Mouse (Mus musculus) kidney, adult 2 months (tissue): ENCODE measurements at regions not wholly inside any gene's neighbourhood (a gene's known extent, or its start where the extent isn't known, plus 50 kb on each side); places are given as distances from the start of the nearest gene placed in this dataset.

Experiments
- DNase-seq: peaks from one replicate; pipeline ENCODE4 v3.0.0; 2021
- H3K27ac ChIP-seq: fragments of 200-500 bp; 2 replicates; pipeline ENCODE4 v1.5.1; 2012; ENCODE audit warnings: low read depth, low read length, control low read depth, inconsistent platforms; ENCODE audit not compliant: insufficient read depth
- H3K27me3 ChIP-seq: fragments of 200-500 bp; replicated peaks from 2 replicates; pipeline ENCODE4 v1.6.1; 2012; ENCODE audit warnings: mild to moderate bottlenecking, moderate library complexity, low read length, inconsistent platforms; ENCODE audit not compliant: control insufficient read depth, insufficient read depth
- H3K36me3 ChIP-seq: fragments of 200-500 bp; 2 replicates; pipeline ENCODE4 v1.6.1; 2012; ENCODE audit warnings: mild to moderate bottlenecking, moderate library complexity, low read length, inconsistent platforms; ENCODE audit not compliant: control insufficient read depth, insufficient read depth
- H3K4me1 ChIP-seq: fragments of 200-500 bp; 2 replicates; pipeline ENCODE4 v1.6.1; 2011; ENCODE audit warnings: low read length; ENCODE audit not compliant: control insufficient read depth, insufficient read depth
- H3K4me3 ChIP-seq: fragments of 200-500 bp; 2 replicates; pipeline ENCODE4 v1.5.1; 2011; ENCODE audit warnings: mild to moderate bottlenecking, low read depth, low read length, control low read depth; ENCODE audit not compliant: insufficient read depth
- CTCF ChIP-seq: fragments of 200-500 bp; conservative IDR thresholded peaks from 2 replicates; pipeline ENCODE4 v1.5.1; 2011; ENCODE audit warnings: low read depth, mild to moderate bottlenecking, control low read depth, low read length, moderate library complexity, mixed read lengths; ENCODE audit not compliant: insufficient read depth, insufficient read length
- POLR2A ChIP-seq: fragments of 200-500 bp; IDR thresholded peaks from one replicate; pipeline ENCODE4 v1.6.1; 2011; ENCODE audit warnings: low read depth, low read length, control low read depth
- WGBS: fragments of 180-500 bp; shearing (Covaris S2); methylation state at CpG from one replicate; pipeline ENCODE4 v1.1.7; 2018; 5-methylcytosine and 5-hydroxymethylcytosine counted together

- Histone ChIP-seq H3K4me3 (no peak overlapping the region), H3K27ac (no peak overlapping the region), H3K36me3 (no peaks in the 10 kb centered on the region), H3K27me3 (no peaks in the 10 kb centered on the region), H3K4me1 (no peaks in the 10 kb centered on the region)
- peak; percentile 80 for DNase-seq
- peak; percentile 80 for TF ChIP-seq CTCF
- no peak for TF ChIP-seq POLR2A
- WGBS: 44% methylated on average over 3 of the region's 3 CpGs
These were observed 86.4 kb upstream of the Galnt15 start for GRCm38 (mm10) chr14:31942266-31942960.

- Histone ChIP-seq H3K36me3 (no peaks in the 10 kb centered on the region), H3K27me3 (no peaks in the 10 kb centered on the region), H3K4me3 (no peak overlapping the region), H3K4me1 (no peaks in the 10 kb centered on the region), H3K27ac (no peak overlapping the region)
- TF ChIP-seq CTCF (no peak), POLR2A (no peak)
- no peak for DNase-seq
- 80% methylated on average over 6 of the region's 6 CpGs for WGBS
These were observed 84.1 kb upstream of the Galnt15 start for GRCm38 (mm10) chr14:31944682-31945081.

- H3K27ac ChIP-seq: no peak overlapping the region
- peak; percentile 42 for DNase-seq
- WGBS: 30% methylated on average over 7 of the region's 7 CpGs
These were observed 83.7 kb upstream of the Galnt15 start for GRCm38 (mm10) chr14:31945125-31945524.

GRCm38 (mm10) chr14:31946032-31946431, 82.8 kb upstream of the Galnt15 start:
- WGBS: 63% methylated on average over 1 of the region's 1 CpGs

More at GRCm38 (mm10) chr14:31945125-31945524, 83.7 kb upstream of the Galnt15 start:
- no peak for TF ChIP-seq POLR2A
- Histone ChIP-seq H3K27me3 (no peaks in the 10 kb centered on the region), H3K4me1 (no peaks in the 10 kb centered on the region), H3K4me3 (no peak overlapping the region), H3K36me3 (no peaks in the 10 kb centered on the region)

GRCm38 (mm10) chr14:31947246-31947645, 81.5 kb upstream of the Galnt15 start:
- H3K4me1 ChIP-seq: no peaks in the 10 kb centered on the region
- H3K36me3 ChIP-seq: no peaks in the 10 kb centered on the region
- H3K27ac ChIP-seq: no peak overlapping the region
- H3K4me3 ChIP-seq: no peak overlapping the region
- no peaks in the 10 kb centered on the region for H3K27me3 ChIP-seq
- WGBS: 68% methylated on average over 7 of the region's 7 CpGs
- no peak for DNase-seq
- TF ChIP-seq CTCF (no peak), POLR2A (no peak)

More at GRCm38 (mm10) chr14:31946032-31946431, 82.8 kb upstream of the Galnt15 start:
- H3K27ac ChIP-seq: no peak overlapping the region
- H3K27me3 ChIP-seq: no peaks in the 10 kb centered on the region
- peak; percentile 27 for DNase-seq
- no peaks in the 10 kb centered on the region for H3K4me1 ChIP-seq
- H3K36me3 ChIP-seq: no peaks in the 10 kb centered on the region
- no peak overlapping the region for H3K4me3 ChIP-seq
- TF ChIP-seq POLR2A (no peak), CTCF (no peak)

- H3K4me1 ChIP-seq: no peaks in the 10 kb centered on the region
- TF ChIP-seq POLR2A (no peak), CTCF (no peak)
- no peaks in the 10 kb centered on the region for H3K27me3 ChIP-seq
- no peak for DNase-seq
- 68% methylated on average over 3 of the region's 3 CpGs for WGBS
- no peak overlapping the region for H3K27ac ChIP-seq
- H3K36me3 ChIP-seq: no peaks in the 10 kb centered on the region
- H3K4me3 ChIP-seq: no peak overlapping the region
These were observed 76.9 kb upstream of the Galnt15 start for GRCm38 (mm10) chr14:31951894-31952293.

GRCm38 (mm10) chr14:31953783-31954182, 75.0 kb upstream of the Galnt15 start:
- no peak for DNase-seq
- 88% methylated on average over 4 of the region's 4 CpGs for WGBS
- Histone ChIP-seq H3K36me3 (no peaks in the 10 kb centered on the region), H3K27ac (no peak overlapping the region), H3K4me3 (no peak overlapping the region), H3K27me3 (no peaks in the 10 kb centered on the region), H3K4me1 (no peaks in the 10 kb centered on the region)
- TF ChIP-seq CTCF: no peak
- TF ChIP-seq POLR2A: no peak

GRCm38 (mm10) chr14:31954945-31955344, 73.8 kb upstream of the Galnt15 start:
- Histone ChIP-seq H3K27me3 (no peaks in the 10 kb centered on the region), H3K36me3 (no peaks in the 10 kb centered on the region), H3K4me1 (no peaks in the 10 kb centered on the region), H3K4me3 (no peak overlapping the region), H3K27ac (no peak overlapping the region)
- peak; percentile 75 for TF ChIP-seq CTCF
- TF ChIP-seq POLR2A: no peak
- DNase-seq: peak; percentile 87
- 3% methylated on average over 4 of the region's 4 CpGs for WGBS
